Mouse (Mus musculus): Measurements from ENCODE around the gene Ghdc. TPM values are rescaled to one million over a fixed set of nuclear protein-coding genes. Genes with fewer than 3 reads are reported as not detected.
"Not testable (repeated sequence)": the region's sequence is repeated elsewhere in the genome, so short reads cannot be mapped to it uniquely, and the experiment has no call there.

Ghdc gene
- total and polyA plus RNA-seq, 2 experiments from 2014 or later: 7.5 to 15.9 TPM

GRCm38 (mm10) chr11:100804409-100804808, 33.7 kb upstream of the Ghdc start:
- Histone ChIP-seq H3K4me2 (ENCODE audit: low read depth, low read length) (no peak overlapping the region), H3K4me3 (ENCODE audit: low read length) (no peak overlapping the region), H3K9me3 (ENCODE audit: low read length) (no peaks in the 10 kb centered on the region), H3K36me3 (ENCODE audit: insufficient read depth, low read length) (peaks cover 33% of the 10 kb centered on the region), H3K27me3 (ENCODE audit: insufficient read depth, low read length) (no peaks in the 10 kb centered on the region), H3K9ac (replicated peaks; ENCODE audit: low read length) (no peak overlapping the region), H3K4me1 (ENCODE audit: insufficient read depth, low read length) (no peaks in the 10 kb centered on the region), H3K27ac (no peak overlapping the region)
- 98% methylated on average over 10 of the region's 10 CpGs for WGBS
- TF ChIP-seq CTCF (IDR thresholded peaks at IDR 0.05; ENCODE audit: low read depth): no peak
- DNase-seq (ENCODE audit: low spot score) (no peak), ATAC-seq (no peak)

GRCm38 (mm10) chr11:100799426-100799825, 28.7 kb upstream of the Ghdc start:
- ATAC-seq: no peak
- peaks cover 25% of the 10 kb centered on the region for H3K36me3 ChIP-seq (ENCODE audit: insufficient read depth, low read length)
- 55% methylated on average over 5 of the region's 5 CpGs for WGBS

GRCm38 (mm10) chr11:100796585-100796984, 25.8 kb upstream of the Ghdc start:
- ATAC-seq: no peak

More at GRCm38 (mm10) chr11:100799426-100799825, 28.7 kb upstream of the Ghdc start:
- DNase-seq (ENCODE audit: low spot score): peak; percentile 7
- Histone ChIP-seq H3K9ac (replicated peaks; ENCODE audit: low read length) (no peak overlapping the region), H3K9me3 (ENCODE audit: low read length) (no peaks in the 10 kb centered on the region), H3K27ac (no peak overlapping the region), H3K4me1 (ENCODE audit: insufficient read depth, low read length) (no peaks in the 10 kb centered on the region), H3K4me2 (ENCODE audit: low read depth, low read length) (no peak overlapping the region), H3K27me3 (ENCODE audit: insufficient read depth, low read length) (no peaks in the 10 kb centered on the region), H3K4me3 (ENCODE audit: low read length) (no peak overlapping the region)
- TF ChIP-seq CTCF (IDR thresholded peaks at IDR 0.05; ENCODE audit: low read depth): no peak

GRCm38 (mm10) chr11:100795386-100795785, 24.6 kb upstream of the Ghdc start:
- DNase-seq (ENCODE audit: low spot score) (no peak), ATAC-seq (no peak)
- Histone ChIP-seq H3K4me3 (ENCODE audit: low read length) (no peak overlapping the region), H3K4me1 (ENCODE audit: insufficient read depth, low read length) (no peaks in the 10 kb centered on the region), H3K27me3 (ENCODE audit: insufficient read depth, low read length) (no peaks in the 10 kb centered on the region), H3K9ac (replicated peaks; ENCODE audit: low read length) (no peak overlapping the region), H3K9me3 (ENCODE audit: low read length) (no peaks in the 10 kb centered on the region), H3K27ac (no peak overlapping the region), H3K36me3 (ENCODE audit: insufficient read depth, low read length) (peaks cover 7% of the 10 kb centered on the region; the same call in 1 of the 2 replicates), H3K4me2 (ENCODE audit: low read depth, low read length) (no peak overlapping the region)
- TF ChIP-seq CTCF (IDR thresholded peaks at IDR 0.05; ENCODE audit: low read depth): no peak
- 93% methylated on average over 2 of the region's 2 CpGs for WGBS

More at GRCm38 (mm10) chr11:100796585-100796984, 25.8 kb upstream of the Ghdc start:
- no peaks in the 10 kb centered on the region for H3K4me1 ChIP-seq (ENCODE audit: insufficient read depth, low read length)
- TF ChIP-seq CTCF (IDR thresholded peaks at IDR 0.05; ENCODE audit: low read depth): no peak
- peaks cover 13% of the 10 kb centered on the region; the same call in 1 of the 2 replicates for H3K36me3 ChIP-seq (ENCODE audit: insufficient read depth, low read length)
- no peaks in the 10 kb centered on the region for H3K9me3 ChIP-seq (ENCODE audit: low read length)
- 76% methylated on average over 8 of the region's 8 CpGs for WGBS
- H3K4me3 ChIP-seq (ENCODE audit: low read length): no peak overlapping the region
- no peak overlapping the region for H3K27ac ChIP-seq
- no peak overlapping the region for H3K9ac ChIP-seq (replicated peaks; ENCODE audit: low read length)
- no peak for DNase-seq (ENCODE audit: low spot score)
- H3K27me3 ChIP-seq (ENCODE audit: insufficient read depth, low read length): no peaks in the 10 kb centered on the region
- H3K4me2 ChIP-seq (ENCODE audit: low read depth, low read length): no peak overlapping the region

GRCm38 (mm10) chr11:100791457-100792049, 20.8 kb upstream of the Ghdc start:
- Histone ChIP-seq H3K36me3 (ENCODE audit: insufficient read depth, low read length) (peaks cover 15% of the 10 kb centered on the region; the same call in 1 of the 2 replicates), H3K4me2 (ENCODE audit: low read depth, low read length) (no peak overlapping the region), H3K9ac (replicated peaks; ENCODE audit: low read length) (no peak overlapping the region), H3K4me1 (ENCODE audit: insufficient read depth, low read length) (no peaks in the 10 kb centered on the region), H3K27ac (no peak overlapping the region), H3K9me3 (ENCODE audit: low read length) (no peaks in the 10 kb centered on the region), H3K4me3 (ENCODE audit: low read length) (no peak overlapping the region), H3K27me3 (ENCODE audit: insufficient read depth, low read length) (no peaks in the 10 kb centered on the region)
- WGBS: 81% methylated on average over 2 of the region's 2 CpGs
- no peak for TF ChIP-seq CTCF (IDR thresholded peaks at IDR 0.05; ENCODE audit: low read depth)
- no peak for ATAC-seq
- peak; percentile 30 for DNase-seq (ENCODE audit: low spot score)

GRCm38 (mm10) chr11:100790644-100791043, 19.9 kb upstream of the Ghdc start:
- peaks cover 15% of the 10 kb centered on the region; the same call in 1 of the 2 replicates for H3K36me3 ChIP-seq (ENCODE audit: insufficient read depth, low read length)
- DNase-seq (ENCODE audit: low spot score) (peak; percentile 49), ATAC-seq (peak; percentile 53; the same call in 1 of the 2 replicates)
- not testable (repeated sequence) for H3K9me3 ChIP-seq (ENCODE audit: low read length); H3K27me3 ChIP-seq (ENCODE audit: insufficient read depth, low read length); H3K4me2 ChIP-seq (ENCODE audit: low read depth, low read length); H3K9ac ChIP-seq (replicated peaks; ENCODE audit: low read length); H3K4me1 ChIP-seq (ENCODE audit: insufficient read depth, low read length); H3K4me3 ChIP-seq (ENCODE audit: low read length)
- WGBS: 54% methylated on average over 9 of the region's 9 CpGs
- H3K27ac ChIP-seq: 0 out of 2 replicates have a peak overlapping the region, but pooled peaks have one; percentile 2

- Histone ChIP-seq H3K27ac (peak overlapping the region; percentile 15; the same call in 1 of the 2 replicates), H3K27me3 (ENCODE audit: insufficient read depth, low read length) (no peaks in the 10 kb centered on the region), H3K4me2 (ENCODE audit: low read depth, low read length) (no peak overlapping the region), H3K36me3 (ENCODE audit: insufficient read depth, low read length) (peaks cover 15% of the 10 kb centered on the region; the same call in 1 of the 2 replicates), H3K4me3 (ENCODE audit: low read length) (no peak overlapping the region), H3K9me3 (ENCODE audit: low read length) (no peaks in the 10 kb centered on the region), H3K4me1 (ENCODE audit: insufficient read depth, low read length) (no peaks in the 10 kb centered on the region), H3K9ac (replicated peaks; ENCODE audit: low read length) (no peak overlapping the region)
- TF ChIP-seq CTCF (IDR thresholded peaks at IDR 0.05; ENCODE audit: low read depth): no peak
- DNase-seq (ENCODE audit: low spot score): no peak
- 87% methylated on average over 3 of the region's 3 CpGs for WGBS
- ATAC-seq: no peak
These were observed 18.9 kb upstream of the Ghdc start for GRCm38 (mm10) chr11:100789702-100790101.

Data from hindbrain, postnatal 0 days (tissue).